Mouse (Mus musculus) erythroblast, embryonic 14.5 days (primary cell): ENCODE measurements around the gene Glud1.

ENCODE experiments used
- GATA1 ChIP-seq: IDR thresholded peaks from 2 replicates; pipeline ENCODE4 v1.6.1; 2012; ENCODE audit warnings: low read length, inconsistent platforms, mixed read lengths
- TAL1 ChIP-seq: IDR thresholded peaks from 3 replicates; pipeline ENCODE4 v1.6.1; 2012; ENCODE audit warnings: low read length, inconsistent platforms, mixed read lengths

DNA sequence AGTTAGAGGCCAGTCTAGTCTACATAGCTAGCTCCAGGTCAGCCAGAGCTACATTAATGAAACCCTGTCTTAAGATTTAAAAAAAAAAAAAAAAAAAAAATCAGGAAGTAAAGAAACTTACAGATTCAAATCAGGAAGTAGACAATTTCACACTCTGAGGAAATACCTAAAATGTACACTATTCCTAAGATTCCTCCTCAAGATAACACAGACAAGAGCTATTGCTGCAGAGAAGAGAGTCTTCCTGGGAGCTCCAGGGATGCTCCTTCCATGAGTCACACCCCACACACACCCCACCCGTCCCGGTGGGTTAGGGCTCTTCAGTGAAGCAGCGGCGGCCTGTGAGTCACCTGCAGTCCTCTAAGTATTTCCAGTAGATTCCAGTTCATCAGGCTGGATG is 13.5 kb upstream of the Glud1 start:
- TF ChIP-seq TAL1 (no peak), GATA1 (no peak)
